Mouse (Mus musculus): ENCODE results near the gene Tnni2. TPM values are rescaled to one million over a fixed set of nuclear protein-coding genes. Genes with fewer than 3 reads are reported as not detected.

Gene Tnni2
- polyA plus RNA-seq, 1 experiment from 2014 or later: 0.59 TPM

GRCm38 (mm10) chr7:142470171-142470691 lies 28.6 kb downstream of the Tnni2 start:
- Histone ChIP-seq H3K36me3 (no peaks in the 10 kb centered on the region), H3K27ac (no peak overlapping the region), H3K9me3 (no peaks in the 10 kb centered on the region), H3K4me2 (replicated peaks) (no peak overlapping the region), H3K4me1 (replicated peaks) (peaks cover 20% of the 10 kb centered on the region), H3K27me3 (no peaks in the 10 kb centered on the region), H3K9ac (replicated peaks) (no peak overlapping the region), H3K4me3 (replicated peaks) (no peak overlapping the region)
- 89% methylated on average over 7 of the region's 7 CpGs for WGBS
- no peak for ATAC-seq

- no peak overlapping the region for H3K9ac ChIP-seq (replicated peaks)
- no peak overlapping the region for H3K27ac ChIP-seq
- H3K27me3 ChIP-seq: no peaks in the 10 kb centered on the region
- H3K9me3 ChIP-seq: no peaks in the 10 kb centered on the region
- H3K4me2 ChIP-seq (replicated peaks): no peak overlapping the region
- 24% methylated on average over 4 of the region's 4 CpGs for WGBS
- peak; percentile 37; the same call in 1 of the 2 replicates for ATAC-seq
- no peaks in the 10 kb centered on the region for H3K36me3 ChIP-seq
- no peak overlapping the region for H3K4me3 ChIP-seq (replicated peaks)
- peaks cover 20% of the 10 kb centered on the region for H3K4me1 ChIP-seq (replicated peaks)
Measured at GRCm38 (mm10) chr7:142470808-142471413, 29.3 kb downstream of the Tnni2 start.

GRCm38 (mm10) chr7:142471414-142471861 lies 29.8 kb downstream of the Tnni2 start:
- no peak overlapping the region; the same call in 1 of the 2 replicates for H3K9ac ChIP-seq (replicated peaks)
- H3K4me1 ChIP-seq (replicated peaks): peaks cover 20% of the 10 kb centered on the region
- no peak overlapping the region for H3K4me2 ChIP-seq (replicated peaks)
- no peak overlapping the region for H3K27ac ChIP-seq
- no peaks in the 10 kb centered on the region for H3K27me3 ChIP-seq
- 20% methylated on average over 6 of the region's 6 CpGs for WGBS
- no peaks in the 10 kb centered on the region for H3K9me3 ChIP-seq
- H3K4me3 ChIP-seq (replicated peaks): no peak overlapping the region
- ATAC-seq: peak; percentile 41
- no peaks in the 10 kb centered on the region for H3K36me3 ChIP-seq

- Histone ChIP-seq H3K4me2 (replicated peaks) (no peak overlapping the region), H3K4me3 (replicated peaks) (no peak overlapping the region), H3K9me3 (no peaks in the 10 kb centered on the region), H3K27me3 (no peaks in the 10 kb centered on the region), H3K9ac (replicated peaks) (no peak overlapping the region; the same call in 1 of the 2 replicates), H3K27ac (no peak overlapping the region), H3K4me1 (replicated peaks) (peaks cover 20% of the 10 kb centered on the region), H3K36me3 (no peaks in the 10 kb centered on the region)
- peak; percentile 41 for ATAC-seq
- WGBS: 37% methylated on average over 15 of the region's 15 CpGs
Measured at GRCm38 (mm10) chr7:142471884-142472570, 30.4 kb downstream of the Tnni2 start.

GRCm38 (mm10) chr7:142472936-142473335 lies 31.3 kb downstream of the Tnni2 start:
- Histone ChIP-seq H3K36me3 (no peaks in the 10 kb centered on the region), H3K4me3 (replicated peaks) (no peak overlapping the region), H3K27ac (no peak overlapping the region), H3K4me2 (replicated peaks) (no peak overlapping the region), H3K27me3 (no peaks in the 10 kb centered on the region), H3K9ac (replicated peaks) (no peak overlapping the region), H3K4me1 (replicated peaks) (peaks cover 20% of the 10 kb centered on the region), H3K9me3 (no peaks in the 10 kb centered on the region)
- WGBS: 96% methylated on average over 4 of the region's 4 CpGs
- no peak for ATAC-seq

GRCm38 (mm10) chr7:142473476-142473875 lies 31.9 kb downstream of the Tnni2 start:
- H3K9ac ChIP-seq (replicated peaks): no peak overlapping the region
- no peaks in the 10 kb centered on the region for H3K27me3 ChIP-seq
- ATAC-seq: no peak
- WGBS: 92% methylated on average over 2 of the region's 2 CpGs
- H3K4me3 ChIP-seq (replicated peaks): no peak overlapping the region
- H3K36me3 ChIP-seq: no peaks in the 10 kb centered on the region
- no peak overlapping the region for H3K4me2 ChIP-seq (replicated peaks)
- no peak overlapping the region for H3K27ac ChIP-seq
- no peaks in the 10 kb centered on the region for H3K9me3 ChIP-seq
- peaks cover 20% of the 10 kb centered on the region for H3K4me1 ChIP-seq (replicated peaks)

- H3K36me3 ChIP-seq: no peaks in the 10 kb centered on the region
- no peak overlapping the region for H3K4me3 ChIP-seq (replicated peaks)
- no peaks in the 10 kb centered on the region for H3K27me3 ChIP-seq
- peaks cover 20% of the 10 kb centered on the region for H3K4me1 ChIP-seq (replicated peaks)
- WGBS: 79% methylated on average over 14 of the region's 14 CpGs
- no peak overlapping the region for H3K9ac ChIP-seq (replicated peaks)
- H3K9me3 ChIP-seq: no peaks in the 10 kb centered on the region
- no peak overlapping the region for H3K4me2 ChIP-seq (replicated peaks)
- H3K27ac ChIP-seq: no peak overlapping the region
- no peak for ATAC-seq
Measured at GRCm38 (mm10) chr7:142474799-142475198, 33.2 kb downstream of the Tnni2 start.

GRCm38 (mm10) chr7:142475641-142476040 lies 34.0 kb downstream of the Tnni2 start:
- Histone ChIP-seq H3K36me3 (no peaks in the 10 kb centered on the region), H3K4me1 (replicated peaks) (peaks cover 20% of the 10 kb centered on the region), H3K4me2 (replicated peaks) (no peak overlapping the region), H3K27ac (no peak overlapping the region), H3K9ac (replicated peaks) (no peak overlapping the region), H3K27me3 (no peaks in the 10 kb centered on the region), H3K4me3 (replicated peaks) (no peak overlapping the region), H3K9me3 (no peaks in the 10 kb centered on the region)
- ATAC-seq: no peak
- 63% methylated on average over 7 of the region's 7 CpGs for WGBS

GRCm38 (mm10) chr7:142476271-142476670 lies 34.7 kb downstream of the Tnni2 start:
- H3K4me1 ChIP-seq (replicated peaks): peaks cover 22% of the 10 kb centered on the region

GRCm38 (mm10) chr7:142476795-142477452 lies 35.3 kb downstream of the Tnni2 start:
- no peak for ATAC-seq
- no peak overlapping the region for H3K4me2 ChIP-seq (replicated peaks)
- H3K27me3 ChIP-seq: no peaks in the 10 kb centered on the region
- 91% methylated on average over 13 of the region's 13 CpGs for WGBS
- no peak overlapping the region for H3K27ac ChIP-seq
- no peaks in the 10 kb centered on the region for H3K36me3 ChIP-seq
- H3K9me3 ChIP-seq: no peaks in the 10 kb centered on the region
- H3K4me3 ChIP-seq (replicated peaks): no peak overlapping the region
- no peak overlapping the region for H3K9ac ChIP-seq (replicated peaks)
- H3K4me1 ChIP-seq (replicated peaks): peaks cover 22% of the 10 kb centered on the region

More at GRCm38 (mm10) chr7:142476271-142476670, 34.7 kb downstream of the Tnni2 start:
- H3K4me3 ChIP-seq (replicated peaks): no peak overlapping the region
- no peak overlapping the region for H3K27ac ChIP-seq
- no peaks in the 10 kb centered on the region for H3K36me3 ChIP-seq
- WGBS: 80% methylated on average over 5 of the region's 5 CpGs
- H3K27me3 ChIP-seq: no peaks in the 10 kb centered on the region
- H3K9me3 ChIP-seq: no peaks in the 10 kb centered on the region
- no peak for ATAC-seq
- H3K9ac ChIP-seq (replicated peaks): no peak overlapping the region
- H3K4me2 ChIP-seq (replicated peaks): no peak overlapping the region

GRCm38 (mm10) chr7:142478001-142478400 lies 36.4 kb downstream of the Tnni2 start:
- H3K9ac ChIP-seq (replicated peaks): no peak overlapping the region
- no peak overlapping the region for H3K4me2 ChIP-seq (replicated peaks)
- no peaks in the 10 kb centered on the region for H3K36me3 ChIP-seq
- H3K27ac ChIP-seq: no peak overlapping the region
- no peaks in the 10 kb centered on the region for H3K27me3 ChIP-seq
- no peak for ATAC-seq
- 89% methylated on average over 6 of the region's 6 CpGs for WGBS
- H3K4me1 ChIP-seq (replicated peaks): peaks cover 27% of the 10 kb centered on the region
- no peaks in the 10 kb centered on the region for H3K9me3 ChIP-seq
- H3K4me3 ChIP-seq (replicated peaks): no peak overlapping the region

GRCm38 (mm10) chr7:142478574-142478973 lies 37.0 kb downstream of the Tnni2 start:
- Histone ChIP-seq H3K9me3 (no peaks in the 10 kb centered on the region), H3K4me2 (replicated peaks) (no peak overlapping the region), H3K9ac (replicated peaks) (no peak overlapping the region), H3K4me3 (replicated peaks) (no peak overlapping the region), H3K4me1 (replicated peaks) (peaks cover 32% of the 10 kb centered on the region), H3K36me3 (no peaks in the 10 kb centered on the region), H3K27ac (no peak overlapping the region), H3K27me3 (no peaks in the 10 kb centered on the region)
- WGBS: 34% methylated on average over 2 of the region's 2 CpGs
- ATAC-seq: no peak
